Mouse (Mus musculus) ES-E14 (cell line): Measurements from ENCODE around the gene Fbxo31. TPM values are rescaled to one million over a fixed set of nuclear protein-coding genes. Genes with fewer than 3 reads are reported as not detected.

Source experiments
- DNase-seq: peaks from one replicate; pipeline ENCODE4 v3.0.0-alpha.2; 2013; ENCODE audit warnings: low read depth, low spot score
- H3K27ac ChIP-seq: 2 replicates; pipeline ENCODE4 v1.5.1; 2012; ENCODE audit warnings: low read depth, mild to moderate bottlenecking, low read length, moderate library complexity, mixed read lengths; ENCODE audit not compliant: poor library complexity, insufficient read depth, severe bottlenecking
- H3K36me3 ChIP-seq: 2 replicates; pipeline ENCODE4 v1.6.1; 2012; ENCODE audit warnings: mild to moderate bottlenecking, low read length, moderate library complexity, mixed read lengths; ENCODE audit not compliant: control insufficient read depth, poor library complexity, insufficient read depth, severe bottlenecking
- H3K4me1 ChIP-seq, 2 experiments: fragments of 150-350 bp in 1 of 2; sonication (generic) in 1 of 2; 2 replicates each; pipeline ENCODE4 v1.6.1; 2012; ENCODE audit warnings: low read length in 2 of 2, mild to moderate bottlenecking in 1 of 2, mixed read lengths in 1 of 2; ENCODE audit not compliant: control insufficient read depth in 2 of 2, insufficient read depth in 2 of 2, poor library complexity in 1 of 2
- H3K4me3 ChIP-seq, 2 experiments: fragments of 150-350 bp in 1 of 2; sonication (generic) in 1 of 2; 2 replicates each; pipeline ENCODE4 v1.5.1; 2012; ENCODE audit warnings: low read length in 2 of 2, low read depth in 1 of 2, mild to moderate bottlenecking in 1 of 2, mixed read lengths in 1 of 2; ENCODE audit not compliant: insufficient read depth in 1 of 2, poor library complexity in 1 of 2, severe bottlenecking in 1 of 2
- H3K9ac ChIP-seq: 2 replicates; pipeline ENCODE4 v1.6.1; 2012; ENCODE audit warnings: low read depth, mild to moderate bottlenecking, low read length, mixed read lengths; ENCODE audit not compliant: poor library complexity, insufficient read depth, severe bottlenecking
- H3K9me3 ChIP-seq: fragments of 150-350 bp; sonication (generic); 2 replicates; pipeline ENCODE4 v1.6.1; 2012; ENCODE audit warnings: low read depth, mild to moderate bottlenecking, low read length; ENCODE audit not compliant: control insufficient read depth, insufficient read depth
- CHD2 ChIP-seq: IDR thresholded peaks from 2 replicates; pipeline ENCODE4 v1.6.1; 2014; ENCODE audit warnings: mild to moderate bottlenecking, low read depth, low read length, inconsistent platforms
- HCFC1 ChIP-seq: IDR thresholded peaks from 2 replicates; pipeline ENCODE4 v1.6.1; 2012; ENCODE audit warnings: low read length, inconsistent platforms, borderline replicate concordance; ENCODE audit not compliant: insufficient read depth
- MAFK ChIP-seq: IDR thresholded peaks from 2 replicates; pipeline ENCODE4 v1.6.1; 2014; ENCODE audit warnings: mild to moderate bottlenecking, low read depth, low read length, inconsistent platforms; ENCODE audit not compliant: insufficient read depth
- ZC3H11A ChIP-seq: IDR thresholded peaks from 2 replicates; pipeline ENCODE4 v1.6.1; 2012; ENCODE audit warnings: low read depth, mild to moderate bottlenecking, inconsistent platforms, low read length, borderline replicate concordance
- ZNF384 ChIP-seq: IDR thresholded peaks from 2 replicates; pipeline ENCODE4 v1.6.1; 2012; ENCODE audit warnings: low read depth, low read length, inconsistent platforms
- in situ Hi-C, 2 experiments: fragments of 600-800 bp; cut with MboI; formaldehyde crosslinking; loops; one replicate each; pipeline ENCODE4 v1.15.1; 2025; ENCODE audit warnings: low sequenced_read_pairs in 2 of 2, inconsistent platforms in 1 of 2; ENCODE audit not compliant: unreplicated experiment in 2 of 2
- total RNA-seq: library from RNA; depleted of rRNA; stranded (reverse); fragments of 300-350 nt; gene quantifications from 2 replicates; pipeline ENCODE4 v1.2.3, GENCODE M21; 2012

Fbxo31 gene
- total RNA-seq, 1 experiment = 15.5 TPM

- peaks cover 7% of the 10 kb centered on the region; the same call in 1 of the 2 replicates for H3K36me3 ChIP-seq
- H3K9ac ChIP-seq = no peak overlapping the region
- no peaks in the 10 kb centered on the region for H3K9me3 ChIP-seq
- no peak for DNase-seq
- TF ChIP-seq MAFK (no peak), HCFC1 (no peak), ZC3H11A (no peak), CHD2 (no peak), ZNF384 (no peak)
- in situ Hi-C loops = no loop called here
- no peaks in the 10 kb centered on the region for H3K4me1 ChIP-seq
- no peak overlapping the region for H3K27ac ChIP-seq
- no peak overlapping the region for H3K4me3 ChIP-seq
Measured at GRCm38 (mm10) chr8:121619401-121619995, 40.9 kb upstream of the Fbxo31 start.

DNA sequence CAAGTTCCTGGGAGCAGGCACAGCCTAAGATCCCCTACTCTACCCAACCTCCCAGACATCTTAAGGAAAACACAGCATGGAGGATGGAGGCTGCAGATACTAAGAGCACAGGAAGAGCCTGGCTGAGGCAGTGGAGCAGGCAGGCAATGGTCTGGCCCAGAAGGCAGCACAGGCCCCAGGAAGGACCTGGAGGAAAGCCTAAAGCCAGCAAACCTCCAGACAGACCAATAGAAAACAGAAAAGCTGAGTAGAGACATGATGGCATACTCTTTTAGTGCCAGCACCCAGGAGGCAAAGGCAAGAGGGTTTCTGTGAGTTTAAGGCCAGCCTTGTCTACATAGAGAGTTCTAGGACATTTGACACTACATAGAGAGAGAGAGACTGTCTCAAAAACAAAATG is 34.8 kb upstream of the Fbxo31 start:
- DNase-seq = no peak
- in situ Hi-C loops = no loop called here
- H3K4me3 ChIP-seq = no peak overlapping the region
- no peak overlapping the region for H3K9ac ChIP-seq
- no peaks in the 10 kb centered on the region for H3K9me3 ChIP-seq
- H3K4me1 ChIP-seq = no peaks in the 10 kb centered on the region
- no peak overlapping the region for H3K27ac ChIP-seq
- H3K36me3 ChIP-seq = peaks cover 11% of the 10 kb centered on the region; the same call in 1 of the 2 replicates
- no peak for TF ChIP-seq HCFC1
- TF ChIP-seq CHD2 = no peak
- TF ChIP-seq MAFK = no peak
- TF ChIP-seq ZNF384 = no peak
- TF ChIP-seq ZC3H11A = no peak

- in situ Hi-C loops = no loop called here
- no peak for TF ChIP-seq ZC3H11A
- Histone ChIP-seq H3K36me3 (peaks cover 12% of the 10 kb centered on the region; the same call in 1 of the 2 replicates), H3K4me1 (0 out of 4 replicates have a peak, but pooled peaks cover 0 to 4% of the 10 kb centered on the region in 2 experiments), H3K4me3 (no peak overlapping the region), H3K9ac (no peak overlapping the region), H3K9me3 (no peaks in the 10 kb centered on the region), H3K27ac (no peak overlapping the region)
- DNase-seq = no peak
Measured at GRCm38 (mm10) chr8:121609916-121610315, 31.3 kb upstream of the Fbxo31 start.

DNA sequence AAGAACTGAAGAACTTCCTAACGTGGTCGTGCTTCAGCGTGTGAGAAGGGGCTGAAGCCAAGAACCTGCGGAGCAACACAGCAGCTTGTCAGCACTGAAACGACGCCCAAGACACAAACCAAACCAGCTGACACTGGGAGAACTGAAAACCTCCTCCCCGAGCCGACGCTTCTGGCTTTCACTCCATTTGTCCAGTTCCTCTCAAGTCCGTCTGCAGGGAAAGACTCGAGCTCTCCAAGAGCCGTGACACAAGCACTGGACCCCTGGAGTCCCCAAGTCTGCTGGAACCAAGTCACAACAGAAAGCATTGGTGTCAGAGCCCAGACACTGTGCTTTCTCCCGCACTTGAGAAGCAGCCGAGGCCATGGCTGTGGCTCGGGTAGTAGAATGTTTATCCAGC is 30.6 kb upstream of the Fbxo31 start:
- H3K27ac ChIP-seq = no peak overlapping the region
- H3K4me1 ChIP-seq = peaks cover 0 to 6% of the 10 kb centered on the region in 2 experiments; a peak in 1 of 4 replicates
- no peak for DNase-seq
- peaks cover 18% of the 10 kb centered on the region; the same call in 1 of the 2 replicates for H3K36me3 ChIP-seq
- in situ Hi-C loops = no loop called here
- H3K4me3 ChIP-seq = no peak overlapping the region
- H3K9ac ChIP-seq = no peak overlapping the region
- no peaks in the 10 kb centered on the region for H3K9me3 ChIP-seq
- TF ChIP-seq ZNF384 (no peak), MAFK (no peak), HCFC1 (no peak), ZC3H11A (no peak), CHD2 (no peak)

GRCm38 (mm10) chr8:121607661-121608060 is 29.1 kb upstream of the Fbxo31 start:
- peaks cover 0 to 6% of the 10 kb centered on the region in 2 experiments; a peak in 1 of 4 replicates for H3K4me1 ChIP-seq
- H3K36me3 ChIP-seq = peaks cover 25% of the 10 kb centered on the region; the same call in 1 of the 2 replicates
- TF ChIP-seq HCFC1 (no peak), ZC3H11A (no peak), ZNF384 (no peak), MAFK (no peak)
- H3K27ac ChIP-seq = no peak overlapping the region
- H3K9me3 ChIP-seq = no peaks in the 10 kb centered on the region
- no peak overlapping the region for H3K9ac ChIP-seq
- in situ Hi-C loops = no loop called here
- DNase-seq = peak; percentile 40
- no peak overlapping the region for H3K4me3 ChIP-seq
